Mouse (Mus musculus): ENCODE results near the gene Tnik. TPM values are rescaled to one million over a fixed set of nuclear protein-coding genes. Genes with fewer than 3 reads are reported as not detected.

Tnik gene
- polyA plus RNA-seq, 1 experiment from 2014 or later, result 88.8 TPM

DNA sequence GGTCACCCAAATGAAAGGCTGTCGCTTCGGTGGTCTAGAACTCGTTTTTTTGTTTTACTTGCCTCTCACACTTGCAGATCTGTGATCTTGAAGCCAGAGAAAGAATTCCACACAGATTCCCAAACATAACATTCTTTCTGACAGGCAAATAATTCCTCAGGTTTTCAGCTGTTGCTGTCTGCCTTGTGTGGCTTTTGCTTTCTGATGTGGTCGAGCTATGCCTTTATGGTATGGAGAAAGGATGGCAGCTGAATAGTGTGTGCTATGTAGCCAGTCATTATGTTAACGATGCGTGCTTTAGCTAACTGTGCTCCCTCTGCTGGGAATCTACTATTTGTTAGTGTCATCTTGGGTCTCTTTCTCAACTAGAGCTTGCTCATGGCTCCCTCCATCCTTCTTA is 158.8 kb downstream of the Tnik start:
- no peaks in the 10 kb centered on the region for H3K27me3 ChIP-seq (replicated peaks)
- no peak overlapping the region for H3K4me2 ChIP-seq
- no peaks in the 10 kb centered on the region for H3K36me3 ChIP-seq (replicated peaks)
- no peak overlapping the region for H3K4me3 ChIP-seq
- ATAC-seq (replicated peaks), result no peak
- H3K9ac ChIP-seq, result no peak overlapping the region
- H3K9me3 ChIP-seq, result no peaks in the 10 kb centered on the region
- no peak overlapping the region for H3K27ac ChIP-seq
- WGBS, result 75% methylated on average over 6 of the region's 6 CpGs
- H3K4me1 ChIP-seq, result 0 out of 2 replicates have a peak, but pooled peaks cover 5% of the 10 kb centered on the region

- no peak overlapping the region for H3K4me2 ChIP-seq
- no peak overlapping the region for H3K4me3 ChIP-seq
- H3K36me3 ChIP-seq (replicated peaks), result no peaks in the 10 kb centered on the region
- H3K9ac ChIP-seq, result no peak overlapping the region
- H3K27ac ChIP-seq, result no peak overlapping the region
- 95% methylated on average over 1 of the region's 1 CpGs for WGBS
- H3K4me1 ChIP-seq, result 0 out of 2 replicates have a peak, but pooled peaks cover 5% of the 10 kb centered on the region
- no peaks in the 10 kb centered on the region for H3K9me3 ChIP-seq
- H3K27me3 ChIP-seq (replicated peaks), result no peaks in the 10 kb centered on the region
- ATAC-seq (replicated peaks), result no peak
Observed at GRCm38 (mm10) chr3:28422221-28422620, 159.2 kb downstream of the Tnik start.

- Histone ChIP-seq H3K4me3 (no peak overlapping the region), H3K9ac (no peak overlapping the region), H3K4me2 (no peak overlapping the region), H3K9me3 (no peaks in the 10 kb centered on the region), H3K36me3 (replicated peaks) (no peaks in the 10 kb centered on the region), H3K27me3 (replicated peaks) (no peaks in the 10 kb centered on the region), H3K4me1 (0 out of 2 replicates have a peak, but pooled peaks cover 5% of the 10 kb centered on the region), H3K27ac (no peak overlapping the region)
- ATAC-seq (replicated peaks), result no peak
- WGBS, result 80% methylated on average over 6 of the region's 6 CpGs
Observed at GRCm38 (mm10) chr3:28425911-28426310, 162.9 kb downstream of the Tnik start.

DNA sequence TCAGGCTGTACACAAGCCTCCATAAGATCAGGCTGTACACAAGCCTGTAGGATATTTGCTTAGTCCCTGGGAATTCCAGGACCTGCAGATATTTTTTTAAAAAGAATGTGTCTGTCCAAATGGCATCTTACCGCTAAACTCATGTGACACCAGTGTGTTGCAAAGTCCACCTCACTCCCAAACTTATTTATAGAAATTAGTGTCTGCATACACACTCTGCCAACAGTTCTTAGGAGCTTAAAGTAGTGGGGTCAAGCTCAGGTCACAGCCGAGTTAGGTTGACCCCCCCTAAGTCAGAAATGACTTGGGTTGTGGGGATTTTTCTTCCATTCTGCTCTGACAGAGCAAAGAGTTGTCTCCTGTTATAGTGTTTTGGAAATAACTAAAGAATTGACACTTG is 168.4 kb downstream of the Tnik start:
- no peaks in the 10 kb centered on the region for H3K9me3 ChIP-seq
- H3K4me1 ChIP-seq, result no peaks in the 10 kb centered on the region
- no peak overlapping the region for H3K27ac ChIP-seq
- no peak overlapping the region for H3K4me3 ChIP-seq
- 83% methylated on average over 2 of the region's 2 CpGs for WGBS
- no peak overlapping the region for H3K9ac ChIP-seq
- ATAC-seq (replicated peaks), result no peak
- no peaks in the 10 kb centered on the region for H3K27me3 ChIP-seq (replicated peaks)
- no peak overlapping the region for H3K4me2 ChIP-seq
- no peaks in the 10 kb centered on the region for H3K36me3 ChIP-seq (replicated peaks)

- H3K9ac ChIP-seq, result no peak overlapping the region
- no peak overlapping the region for H3K27ac ChIP-seq
- H3K27me3 ChIP-seq (replicated peaks), result no peaks in the 10 kb centered on the region
- WGBS, result 91% methylated on average over 5 of the region's 5 CpGs
- H3K36me3 ChIP-seq (replicated peaks), result no peaks in the 10 kb centered on the region
- no peaks in the 10 kb centered on the region for H3K9me3 ChIP-seq
- no peak overlapping the region for H3K4me2 ChIP-seq
- ATAC-seq (replicated peaks), result no peak
- no peak overlapping the region for H3K4me3 ChIP-seq
- no peaks in the 10 kb centered on the region for H3K4me1 ChIP-seq
Observed at GRCm38 (mm10) chr3:28432321-28432720, 169.3 kb downstream of the Tnik start.

DNA sequence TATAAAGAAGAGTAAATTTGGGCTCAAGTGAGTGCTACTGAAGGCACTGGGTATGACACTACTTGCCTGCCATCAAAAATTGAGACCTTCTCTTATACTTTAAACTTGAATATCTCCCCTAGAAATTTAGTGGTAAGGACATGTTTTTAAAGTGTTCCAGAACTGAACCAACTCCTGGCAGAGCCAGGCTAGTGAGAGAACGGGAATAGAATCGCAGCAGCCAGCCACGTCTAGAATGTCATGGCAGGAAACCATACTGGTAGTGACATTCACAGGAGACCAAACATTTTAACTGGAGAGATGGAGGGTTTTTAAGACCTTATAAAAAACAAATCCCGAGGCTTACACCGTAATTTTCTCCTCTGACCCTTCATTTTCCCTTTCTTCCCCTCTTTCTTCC is 172.5 kb downstream of the Tnik start:
- Histone ChIP-seq H3K9me3 (no peaks in the 10 kb centered on the region), H3K27me3 (replicated peaks) (no peaks in the 10 kb centered on the region), H3K4me1 (no peaks in the 10 kb centered on the region), H3K36me3 (replicated peaks) (no peaks in the 10 kb centered on the region), H3K4me2 (no peak overlapping the region), H3K9ac (no peak overlapping the region), H3K27ac (no peak overlapping the region), H3K4me3 (no peak overlapping the region)
- 94% methylated on average over 5 of the region's 5 CpGs for WGBS
- no peak for ATAC-seq (replicated peaks)

GRCm38 (mm10) chr3:28437429-28437828 is 174.4 kb downstream of the Tnik start:
- Histone ChIP-seq H3K4me1 (no peaks in the 10 kb centered on the region), H3K9me3 (no peaks in the 10 kb centered on the region), H3K27me3 (replicated peaks) (no peaks in the 10 kb centered on the region), H3K36me3 (replicated peaks) (no peaks in the 10 kb centered on the region), H3K9ac (no peak overlapping the region), H3K4me3 (no peak overlapping the region), H3K27ac (no peak overlapping the region), H3K4me2 (no peak overlapping the region)
- no peak for ATAC-seq (replicated peaks)
- 73% methylated on average over 5 of the region's 5 CpGs for WGBS

DNA sequence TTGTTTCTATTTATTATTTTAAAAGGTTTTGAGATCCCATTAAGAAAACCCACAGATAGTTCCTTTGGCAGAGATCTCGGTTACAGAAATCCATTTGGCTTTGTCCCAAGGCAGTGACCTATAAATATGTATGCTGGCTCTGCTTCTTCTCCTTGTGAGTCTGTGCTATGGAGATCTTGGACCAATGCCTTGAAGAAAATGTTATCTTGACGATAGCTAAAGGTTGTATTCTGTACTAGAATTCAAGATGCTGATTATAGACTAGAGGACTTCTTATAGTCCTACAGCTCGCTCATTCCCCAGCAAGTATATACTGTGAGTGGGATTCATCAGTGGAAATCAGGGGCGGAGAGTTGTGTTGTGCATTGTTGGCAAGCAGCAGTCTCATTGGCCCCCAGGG is 178.5 kb downstream of the Tnik start:
- Histone ChIP-seq H3K4me3 (no peak overlapping the region), H3K27ac (no peak overlapping the region), H3K4me1 (no peaks in the 10 kb centered on the region), H3K9ac (no peak overlapping the region), H3K4me2 (no peak overlapping the region), H3K9me3 (no peaks in the 10 kb centered on the region), H3K27me3 (replicated peaks) (no peaks in the 10 kb centered on the region), H3K36me3 (replicated peaks) (no peaks in the 10 kb centered on the region)
- ATAC-seq (replicated peaks), result no peak
- WGBS, result 69% methylated on average over 4 of the region's 4 CpGs

- no peak for ATAC-seq (replicated peaks)
- H3K9ac ChIP-seq, result no peak overlapping the region
- no peak overlapping the region for H3K27ac ChIP-seq
- H3K9me3 ChIP-seq, result no peaks in the 10 kb centered on the region
- no peak overlapping the region for H3K4me3 ChIP-seq
- H3K4me2 ChIP-seq, result no peak overlapping the region
- 90% methylated on average over 4 of the region's 4 CpGs for WGBS
- H3K4me1 ChIP-seq, result no peaks in the 10 kb centered on the region; the same call in 1 of the 2 replicates
- no peaks in the 10 kb centered on the region for H3K36me3 ChIP-seq (replicated peaks)
- H3K27me3 ChIP-seq (replicated peaks), result no peaks in the 10 kb centered on the region
Observed at GRCm38 (mm10) chr3:28442116-28442515, 179.1 kb downstream of the Tnik start.

DNA sequence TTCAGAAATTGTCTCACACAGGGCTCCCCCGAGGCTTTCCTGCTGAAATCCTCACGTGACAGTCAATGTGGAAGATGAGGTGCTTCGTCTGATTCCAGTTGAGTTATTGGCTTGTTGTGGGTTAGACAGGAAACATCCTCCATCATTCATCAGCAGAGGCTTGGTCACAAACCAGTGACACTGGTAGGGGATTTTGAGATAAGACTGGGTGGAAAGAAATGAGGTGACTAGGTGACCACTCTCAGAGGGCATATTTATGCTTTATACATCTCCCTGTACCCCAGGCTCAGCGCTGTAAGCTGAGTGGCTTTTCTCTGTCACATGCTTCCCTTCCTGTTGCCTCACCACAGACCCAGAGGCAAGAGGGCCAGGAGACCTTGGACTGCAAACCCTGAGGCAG is 184.9 kb downstream of the Tnik start:
- WGBS, result 82% methylated on average over 4 of the region's 4 CpGs
- H3K4me3 ChIP-seq, result no peak overlapping the region
- no peak for ATAC-seq (replicated peaks)
- H3K27ac ChIP-seq, result no peak overlapping the region
- no peaks in the 10 kb centered on the region; the same call in 1 of the 2 replicates for H3K4me1 ChIP-seq
- H3K27me3 ChIP-seq (replicated peaks), result no peaks in the 10 kb centered on the region
- H3K4me2 ChIP-seq, result no peak overlapping the region
- no peaks in the 10 kb centered on the region for H3K36me3 ChIP-seq (replicated peaks)
- no peaks in the 10 kb centered on the region for H3K9me3 ChIP-seq
- H3K9ac ChIP-seq, result no peak overlapping the region

- H3K4me2 ChIP-seq, result no peak overlapping the region
- H3K9me3 ChIP-seq, result no peaks in the 10 kb centered on the region
- no peaks in the 10 kb centered on the region for H3K27me3 ChIP-seq (replicated peaks)
- H3K4me3 ChIP-seq, result no peak overlapping the region
- no peak overlapping the region for H3K9ac ChIP-seq
- H3K27ac ChIP-seq, result no peak overlapping the region
- no peaks in the 10 kb centered on the region for H3K4me1 ChIP-seq
- H3K36me3 ChIP-seq (replicated peaks), result no peaks in the 10 kb centered on the region
- WGBS, result 75% methylated on average over 3 of the region's 3 CpGs
- no peak for ATAC-seq (replicated peaks)
Observed at GRCm38 (mm10) chr3:28453458-28453857, 190.4 kb downstream of the Tnik start.

DNA sequence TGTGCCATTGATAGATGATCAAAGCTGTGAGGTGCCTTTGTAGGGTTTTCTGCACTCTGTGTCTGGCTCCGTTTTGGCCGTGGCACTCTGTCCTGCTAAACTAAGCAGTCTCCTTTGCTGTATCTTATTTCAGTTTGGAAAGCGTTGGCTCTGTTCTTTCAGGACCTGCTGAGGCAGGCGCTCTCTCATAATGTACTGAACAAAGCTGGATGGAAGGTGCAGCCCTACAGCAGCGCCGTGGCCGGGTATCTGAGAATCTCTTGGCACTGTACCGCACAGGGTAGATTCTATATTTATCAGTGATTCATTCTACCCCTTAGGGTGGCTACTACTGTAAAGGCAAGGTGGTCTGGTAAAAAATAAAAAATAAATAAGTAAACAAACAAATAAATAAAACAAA is 193.8 kb downstream of the Tnik start:
- H3K27me3 ChIP-seq (replicated peaks), result no peaks in the 10 kb centered on the region
- H3K9ac ChIP-seq, result no peak overlapping the region
- no peaks in the 10 kb centered on the region for H3K9me3 ChIP-seq
- no peaks in the 10 kb centered on the region for H3K36me3 ChIP-seq (replicated peaks)
- WGBS, result 73% methylated on average over 8 of the region's 8 CpGs
- H3K4me3 ChIP-seq, result no peak overlapping the region
- H3K4me2 ChIP-seq, result no peak overlapping the region
- H3K27ac ChIP-seq, result 0 out of 2 replicates have a peak overlapping the region, but pooled peaks have one; percentile 11
- H3K4me1 ChIP-seq, result no peaks in the 10 kb centered on the region
- ATAC-seq (replicated peaks), result 0 out of 2 replicates have a peak, but pooled peaks have one; percentile 55

DNA sequence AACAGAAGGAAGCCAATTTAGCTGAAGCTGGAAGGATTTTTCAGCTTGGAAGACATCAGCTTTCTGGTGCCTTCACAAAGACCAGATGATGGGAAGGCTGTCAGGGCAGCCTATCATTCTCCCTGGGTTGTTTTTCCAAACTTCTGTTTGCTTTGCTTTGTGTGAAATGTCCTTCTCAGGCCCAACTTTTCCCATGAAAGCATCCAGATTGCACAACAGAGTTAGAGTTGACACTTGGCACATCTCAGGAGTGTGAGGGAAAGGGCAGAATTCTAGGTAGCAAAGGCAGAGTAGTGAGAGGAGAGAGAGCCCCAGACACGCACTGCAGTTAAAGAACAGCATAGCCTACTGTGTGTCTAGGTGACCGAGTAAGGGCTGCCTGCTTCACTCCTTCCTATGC is 194.5 kb downstream of the Tnik start:
- Histone ChIP-seq H3K4me1 (no peaks in the 10 kb centered on the region), H3K9me3 (no peaks in the 10 kb centered on the region), H3K27me3 (replicated peaks) (no peaks in the 10 kb centered on the region), H3K9ac (no peak overlapping the region), H3K36me3 (replicated peaks) (no peaks in the 10 kb centered on the region), H3K4me2 (no peak overlapping the region), H3K27ac (no peak overlapping the region), H3K4me3 (no peak overlapping the region)
- 84% methylated on average over 2 of the region's 2 CpGs for WGBS
- ATAC-seq (replicated peaks), result no peak

Data from midbrain, embryonic 15.5 days (tissue).